Mouse (Mus musculus) mouse embryonic stem cell (cell line): ENCODE measurements around the gene Dcaf5.

Source experiments
- in situ Hi-C, 2 experiments: fragments of 300-500 bp; cut with MboI; formaldehyde crosslinking; loops; 1 replicate in 1 of 2; 3 replicates in 1 of 2; pipeline ENCODE4 v1.14.3; 2019 to 2020; ENCODE audit warnings: low sequenced_read_pairs in 2 of 2, low pct_unique_long_range_greater_than_20kb in 1 of 2, mixed read lengths in 1 of 2; ENCODE audit not compliant: unreplicated experiment in 1 of 2

The Dcaf5 gene

GRCm38 (mm10) chr12:80311959-80312669 is 124.3 kb downstream of the Dcaf5 start:
- in situ Hi-C loops = no loop called here

- in situ Hi-C loops = no loop called here
Observed at GRCm38 (mm10) chr12:80307556-80307955, 128.8 kb downstream of the Dcaf5 start.

GRCm38 (mm10) chr12:80304518-80304917 is 131.9 kb downstream of the Dcaf5 start:
- in situ Hi-C loops = no loop called here

- in situ Hi-C loops = no loop called here
Observed at GRCm38 (mm10) chr12:80300833-80301456, 135.5 kb downstream of the Dcaf5 start.

GRCm38 (mm10) chr12:80298714-80299113 is 137.7 kb downstream of the Dcaf5 start:
- in situ Hi-C loops = no loop called here

GRCm38 (mm10) chr12:80291895-80292435 is 144.4 kb downstream of the Dcaf5 start:
- in situ Hi-C loops = no loop called here

- in situ Hi-C loops = no loop called here
Observed at GRCm38 (mm10) chr12:80290964-80291363, 145.4 kb downstream of the Dcaf5 start.

- in situ Hi-C loops = no loop called here
Observed at GRCm38 (mm10) chr12:80290483-80290882, 145.9 kb downstream of the Dcaf5 start.

GRCm38 (mm10) chr12:80289722-80290121 is 146.7 kb downstream of the Dcaf5 start:
- in situ Hi-C loops = no loop called here

- in situ Hi-C loops = no loop called here
Observed at GRCm38 (mm10) chr12:80285890-80286289, 150.5 kb downstream of the Dcaf5 start.
